Mouse (Mus musculus) T-helper 2 cell (primary cell): ENCODE measurements at regions not wholly inside any gene's neighbourhood (a gene's known extent, or its start where the extent isn't known, plus 50 kb on each side); places are given as distances from the start of the nearest gene placed in this dataset.

Experiments
- in situ Hi-C: fragments of 300-600 bp; cut with MboI, MseI; formaldehyde crosslinking; loops from one replicate; pipeline ENCODE4 v1.15.1; 2025; ENCODE audit warnings: high pct_unique_total_duplicates

GRCm38 (mm10) chr16:85347621-85348020 is 174.1 kb upstream of the App start:
- in situ Hi-C loops: no loop called here

GRCm38 (mm10) chr16:85336495-85337119 is 163.0 kb upstream of the App start:
- in situ Hi-C loops: no loop called here

- in situ Hi-C loops: no loop called here
Observed at GRCm38 (mm10) chr16:85333543-85333942, 160.0 kb upstream of the App start.

GRCm38 (mm10) chr16:85312018-85312417 is 138.5 kb upstream of the App start:
- in situ Hi-C loops: no loop called here

GRCm38 (mm10) chr16:85309493-85309892 is 135.9 kb upstream of the App start:
- in situ Hi-C loops: no loop called here

GRCm38 (mm10) chr16:85308429-85308828 is 134.9 kb upstream of the App start:
- in situ Hi-C loops: no loop called here

GRCm38 (mm10) chr16:85307940-85308339 is 134.4 kb upstream of the App start:
- in situ Hi-C loops: no loop called here

GRCm38 (mm10) chr16:85300092-85300853 is 126.7 kb upstream of the App start:
- in situ Hi-C loops: no loop called here

- in situ Hi-C loops: no loop called here
Observed at GRCm38 (mm10) chr16:85298559-85298958, 125.0 kb upstream of the App start.

GRCm38 (mm10) chr16:85290986-85291952 is 117.7 kb upstream of the App start:
- in situ Hi-C loops: no loop called here

- in situ Hi-C loops: no loop called here
Observed at GRCm38 (mm10) chr16:85277862-85278261, 104.3 kb upstream of the App start.

GRCm38 (mm10) chr16:85269681-85270080 is 96.1 kb upstream of the App start:
- in situ Hi-C loops: no loop called here

GRCm38 (mm10) chr16:85259838-85260237 is 86.3 kb upstream of the App start:
- in situ Hi-C loops: loop anchor here (10.0 kb wide), 1 partner anchor 1675 kb away; no protein-coding TSS in a partner anchor

GRCm38 (mm10) chr16:85247301-85247700 is 73.7 kb upstream of the App start:
- in situ Hi-C loops: no loop called here

GRCm38 (mm10) chr16:85233037-85233436 is 59.5 kb upstream of the App start:
- in situ Hi-C loops: no loop called here

- in situ Hi-C loops: no loop called here
Observed at GRCm38 (mm10) chr16:85231908-85232467, 58.4 kb upstream of the App start.

GRCm38 (mm10) chr16:85231330-85231729 is 57.8 kb upstream of the App start:
- in situ Hi-C loops: no loop called here

- in situ Hi-C loops: no loop called here
Observed at GRCm38 (mm10) chr16:85224325-85224724, 50.8 kb upstream of the App start.
